Mouse (Mus musculus): ENCODE results near the gene Notch2. TPM values are rescaled to one million over a fixed set of nuclear protein-coding genes. Genes with fewer than 3 reads are reported as not detected.

Gene Notch2
- total and polyA plus RNA-seq, 2 experiments from 2014 or later = 6.1 to 22.8 TPM

DNA sequence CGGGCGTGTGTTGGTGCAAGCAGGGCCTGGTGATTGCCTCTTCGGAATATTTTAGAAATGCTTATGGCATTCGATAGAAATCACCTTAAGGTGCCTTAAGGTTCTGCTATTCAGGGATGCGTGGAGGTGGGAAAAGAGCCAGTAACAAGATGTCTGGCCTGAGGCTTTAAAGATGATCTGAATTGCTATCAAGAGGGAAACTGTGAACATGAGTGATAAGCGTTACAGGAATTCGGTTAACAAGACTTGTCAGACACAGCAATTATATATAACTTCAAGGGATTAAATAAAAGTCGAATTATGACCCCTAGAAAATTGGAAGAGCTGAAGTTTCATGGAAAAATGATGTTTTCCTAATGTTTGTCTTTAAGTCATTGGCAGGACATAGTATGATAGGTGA is 51.7 kb downstream of the Notch2 start:
- no peaks in the 10 kb centered on the region for H3K36me3 ChIP-seq (ENCODE audit: insufficient read depth, low read length)
- peaks cover 11% of the 10 kb centered on the region; the same call in 1 of the 2 replicates for H3K4me1 ChIP-seq (ENCODE audit: insufficient read depth, low read length)
- TF ChIP-seq CTCF (IDR thresholded peaks at IDR 0.05) = no peak
- ATAC-seq (ENCODE audit: low FRiP score) (no peak), DNase-seq (ENCODE audit: low spot score) (no peak)
- H3K4me3 ChIP-seq (ENCODE audit: low read depth, low read length) = no peak overlapping the region
- H3K27me3 ChIP-seq (ENCODE audit: insufficient read depth, low read length) = no peaks in the 10 kb centered on the region
- H3K4me2 ChIP-seq (ENCODE audit: low read depth, low read length, poor library complexity, severe bottlenecking) = no peak overlapping the region
- 79% methylated on average over 8 of the region's 8 CpGs for WGBS
- H3K9ac ChIP-seq (replicated peaks; ENCODE audit: low read length, poor library complexity, severe bottlenecking) = no peak overlapping the region
- no peak overlapping the region for H3K27ac ChIP-seq (ENCODE audit: low read depth, low read length)
- no peaks in the 10 kb centered on the region for H3K9me3 ChIP-seq (ENCODE audit: low read length)

GRCm38 (mm10) chr3:98066434-98066833 is 53.1 kb downstream of the Notch2 start:
- ATAC-seq (ENCODE audit: low FRiP score) (no peak), DNase-seq (ENCODE audit: low spot score) (no peak)
- Histone ChIP-seq H3K4me1 (ENCODE audit: insufficient read depth, low read length) (peaks cover 9% of the 10 kb centered on the region; the same call in 1 of the 2 replicates), H3K36me3 (ENCODE audit: insufficient read depth, low read length) (no peaks in the 10 kb centered on the region), H3K4me3 (ENCODE audit: low read depth, low read length) (no peak overlapping the region), H3K27ac (ENCODE audit: low read depth, low read length) (no peak overlapping the region), H3K4me2 (ENCODE audit: low read depth, low read length, poor library complexity, severe bottlenecking) (no peak overlapping the region), H3K27me3 (ENCODE audit: insufficient read depth, low read length) (no peaks in the 10 kb centered on the region), H3K9me3 (ENCODE audit: low read length) (no peaks in the 10 kb centered on the region), H3K9ac (replicated peaks; ENCODE audit: low read length, poor library complexity, severe bottlenecking) (no peak overlapping the region)
- 86% methylated on average over 3 of the region's 3 CpGs for WGBS
- TF ChIP-seq CTCF (IDR thresholded peaks at IDR 0.05) = no peak

DNA sequence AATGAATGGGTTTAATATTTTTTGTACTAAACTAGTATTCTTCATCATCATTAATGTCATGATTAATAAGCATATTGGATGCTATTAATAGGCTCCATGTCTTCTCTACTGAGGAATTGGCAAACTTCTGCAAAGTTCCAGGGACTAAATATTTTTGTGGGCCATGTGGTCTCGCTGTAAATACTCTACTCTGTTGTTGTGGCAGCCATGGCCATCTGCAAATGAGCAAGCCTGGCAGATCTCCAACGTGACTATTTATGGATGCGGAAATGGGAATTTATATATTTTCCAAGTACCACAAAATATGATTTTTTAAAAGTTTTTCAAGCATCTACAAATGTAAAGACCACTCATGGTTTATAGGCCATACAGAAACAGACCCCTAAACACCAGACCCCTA is 54.1 kb downstream of the Notch2 start:
- TF ChIP-seq CTCF (IDR thresholded peaks at IDR 0.05) = no peak

DNA sequence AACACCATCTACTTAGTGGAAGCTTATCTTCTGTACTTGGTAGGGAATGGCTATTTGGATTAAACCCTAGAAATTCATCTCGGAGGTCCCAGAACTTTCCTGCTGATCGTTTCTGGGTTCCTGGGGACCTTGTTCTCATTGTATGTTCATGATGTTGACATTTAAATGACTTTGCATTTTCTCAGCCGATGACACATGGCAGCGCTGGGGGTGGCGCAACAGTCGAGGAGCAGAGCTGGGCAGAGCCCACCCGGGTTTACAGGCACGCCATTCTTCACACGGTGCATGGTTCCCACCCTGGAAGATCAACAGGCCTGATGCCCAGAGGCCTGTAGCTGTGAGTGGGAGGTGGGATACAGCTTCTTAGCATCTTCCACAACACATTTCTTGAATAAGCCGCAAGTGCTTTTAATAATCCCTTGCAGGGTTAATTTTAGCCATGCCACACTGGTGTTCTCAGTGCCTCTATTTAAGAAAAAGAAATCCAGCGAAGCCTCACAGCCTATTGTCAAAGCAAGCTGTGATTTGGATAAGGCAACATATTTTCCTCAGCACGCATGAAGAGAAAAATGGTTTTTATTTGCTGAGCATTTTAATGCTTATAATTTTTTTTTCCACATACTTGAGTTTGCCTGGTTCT is 54.6 kb downstream of the Notch2 start:
- H3K4me1 ChIP-seq (ENCODE audit: insufficient read depth, low read length) = peaks cover 6% of the 10 kb centered on the region; the same call in 1 of the 2 replicates
- no peak overlapping the region for H3K4me3 ChIP-seq (ENCODE audit: low read depth, low read length)
- 71% methylated on average over 12 of the region's 12 CpGs for WGBS
- H3K4me2 ChIP-seq (ENCODE audit: low read depth, low read length, poor library complexity, severe bottlenecking) = no peak overlapping the region
- DNase-seq (ENCODE audit: low spot score) (no peak), ATAC-seq (ENCODE audit: low FRiP score) (no peak)
- H3K9ac ChIP-seq (replicated peaks; ENCODE audit: low read length, poor library complexity, severe bottlenecking) = no peak overlapping the region
- peaks cover 4% of the 10 kb centered on the region; the same call in 1 of the 2 replicates for H3K36me3 ChIP-seq (ENCODE audit: insufficient read depth, low read length)
- no peak overlapping the region for H3K27ac ChIP-seq (ENCODE audit: low read depth, low read length)
- H3K9me3 ChIP-seq (ENCODE audit: low read length) = no peaks in the 10 kb centered on the region
- no peaks in the 10 kb centered on the region for H3K27me3 ChIP-seq (ENCODE audit: insufficient read depth, low read length)
- no peak for TF ChIP-seq CTCF (IDR thresholded peaks at IDR 0.05)

More for the DNA sequence above, 54.1 kb downstream of the Notch2 start:
- WGBS = 77% methylated on average over 3 of the region's 3 CpGs
- H3K9me3 ChIP-seq (ENCODE audit: low read length) = no peaks in the 10 kb centered on the region
- no peaks in the 10 kb centered on the region for H3K27me3 ChIP-seq (ENCODE audit: insufficient read depth, low read length)
- H3K9ac ChIP-seq (replicated peaks; ENCODE audit: low read length, poor library complexity, severe bottlenecking) = no peak overlapping the region
- H3K4me1 ChIP-seq (ENCODE audit: insufficient read depth, low read length) = peaks cover 8% of the 10 kb centered on the region; the same call in 1 of the 2 replicates
- DNase-seq (ENCODE audit: low spot score) (no peak), ATAC-seq (ENCODE audit: low FRiP score) (no peak)
- no peak overlapping the region for H3K27ac ChIP-seq (ENCODE audit: low read depth, low read length)
- no peak overlapping the region for H3K4me2 ChIP-seq (ENCODE audit: low read depth, low read length, poor library complexity, severe bottlenecking)
- H3K4me3 ChIP-seq (ENCODE audit: low read depth, low read length) = no peak overlapping the region
- H3K36me3 ChIP-seq (ENCODE audit: insufficient read depth, low read length) = peaks cover under 1% of the 10 kb centered on the region; the same call in 1 of the 2 replicates

- ATAC-seq (ENCODE audit: low FRiP score) (no peak), DNase-seq (ENCODE audit: low spot score) (no peak)
- H3K27ac ChIP-seq (ENCODE audit: low read depth, low read length) = no peak overlapping the region
- H3K36me3 ChIP-seq (ENCODE audit: insufficient read depth, low read length) = peaks cover 4% of the 10 kb centered on the region; the same call in 1 of the 2 replicates
- H3K4me3 ChIP-seq (ENCODE audit: low read depth, low read length) = no peak overlapping the region
- H3K9ac ChIP-seq (replicated peaks; ENCODE audit: low read length, poor library complexity, severe bottlenecking) = no peak overlapping the region
- H3K4me2 ChIP-seq (ENCODE audit: low read depth, low read length, poor library complexity, severe bottlenecking) = no peak overlapping the region
- no peak for TF ChIP-seq CTCF (IDR thresholded peaks at IDR 0.05)
- no peaks in the 10 kb centered on the region for H3K9me3 ChIP-seq (ENCODE audit: low read length)
- H3K4me1 ChIP-seq (ENCODE audit: insufficient read depth, low read length) = no peaks in the 10 kb centered on the region
- 86% methylated on average over 7 of the region's 7 CpGs for WGBS
- H3K27me3 ChIP-seq (ENCODE audit: insufficient read depth, low read length) = no peaks in the 10 kb centered on the region
These were observed 55.8 kb downstream of the Notch2 start for GRCm38 (mm10) chr3:98069161-98069560.

GRCm38 (mm10) chr3:98069856-98070255 is 56.5 kb downstream of the Notch2 start:
- Histone ChIP-seq H3K36me3 (ENCODE audit: insufficient read depth, low read length) (peaks cover 4% of the 10 kb centered on the region; the same call in 1 of the 2 replicates), H3K27me3 (ENCODE audit: insufficient read depth, low read length) (no peaks in the 10 kb centered on the region), H3K9me3 (ENCODE audit: low read length) (no peaks in the 10 kb centered on the region), H3K4me2 (ENCODE audit: low read depth, low read length, poor library complexity, severe bottlenecking) (no peak overlapping the region), H3K4me1 (ENCODE audit: insufficient read depth, low read length) (no peaks in the 10 kb centered on the region), H3K4me3 (ENCODE audit: low read depth, low read length) (no peak overlapping the region), H3K27ac (ENCODE audit: low read depth, low read length) (no peak overlapping the region), H3K9ac (replicated peaks; ENCODE audit: low read length, poor library complexity, severe bottlenecking) (no peak overlapping the region)
- ATAC-seq (ENCODE audit: low FRiP score) (no peak), DNase-seq (ENCODE audit: low spot score) (no peak)
- TF ChIP-seq CTCF (IDR thresholded peaks at IDR 0.05) = no peak
- 84% methylated on average over 3 of the region's 3 CpGs for WGBS
